Mouse (Mus musculus) WW6 (cell line): ENCODE data around the gene Cry1.

Experiments
- DNase-seq: peaks from one replicate; pipeline ENCODE4 v3.0.0-alpha.2; 2013; ENCODE audit warnings: low read depth, low spot score

Cry1 gene

DNA sequence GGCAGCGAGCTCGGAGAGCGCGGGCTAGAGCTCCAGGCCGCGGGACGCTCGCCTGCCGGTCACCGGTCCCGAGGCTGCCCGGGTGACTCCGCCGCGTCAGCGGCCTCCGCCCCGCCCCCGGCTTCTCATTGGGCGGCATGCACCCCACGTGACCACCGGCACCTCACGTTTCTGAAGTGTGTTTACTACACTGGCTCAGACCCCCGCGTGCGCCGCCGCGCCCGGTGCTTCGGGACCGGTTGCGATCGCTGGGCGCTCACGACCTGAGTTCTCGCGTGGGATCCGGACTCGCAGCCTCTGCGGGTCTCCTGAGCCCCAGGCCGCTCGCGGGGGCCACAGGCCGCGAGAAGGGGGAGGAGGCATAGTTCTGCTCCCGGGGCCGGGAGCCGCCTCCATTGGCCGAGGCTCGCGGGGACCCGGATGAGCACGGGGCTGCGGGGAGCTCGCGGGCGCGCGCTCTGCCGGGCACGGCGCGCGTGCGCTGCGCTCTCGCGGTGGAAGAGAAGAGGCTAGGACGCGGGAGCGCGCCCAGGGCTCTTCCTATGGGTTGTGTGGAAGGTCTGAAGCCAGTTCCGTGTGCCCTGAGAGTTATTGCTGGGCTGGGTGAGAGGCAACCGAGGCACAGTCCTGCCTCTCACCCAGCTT, at the start of gene Cry1:
Gene Cry1, minus strand, starts transcription at position 101 of the 645 bp plus-strand sequence.
- peak; percentile 81 for DNase-seq

DNA sequence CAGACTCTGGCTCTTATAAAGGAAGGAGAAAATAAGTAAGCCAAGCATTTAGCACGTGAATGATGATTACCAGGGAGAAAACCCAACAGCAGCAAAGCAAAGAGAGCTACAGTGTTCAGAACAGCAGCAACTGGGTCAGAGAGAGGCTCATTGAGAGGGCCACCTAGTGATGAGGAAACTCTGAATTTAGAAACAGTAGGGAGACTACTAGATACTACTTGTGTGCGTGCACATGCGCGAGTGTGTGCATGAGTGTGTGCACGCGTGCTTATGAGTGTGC, 36.8 kb upstream of the Cry1 start:
- DNase-seq: no peak

- peak; percentile 62 for DNase-seq
Measured at GRCm38 (mm10) chr10:85220918-85221770, 36.3 kb upstream of the Cry1 start.

GRCm38 (mm10) chr10:85214847-85215246, 30.0 kb upstream of the Cry1 start:
- DNase-seq: no peak

GRCm38 (mm10) chr10:85211673-85212072, 26.8 kb upstream of the Cry1 start:
- no peak for DNase-seq

GRCm38 (mm10) chr10:85210125-85210524, 25.3 kb upstream of the Cry1 start:
- DNase-seq: no peak

DNA sequence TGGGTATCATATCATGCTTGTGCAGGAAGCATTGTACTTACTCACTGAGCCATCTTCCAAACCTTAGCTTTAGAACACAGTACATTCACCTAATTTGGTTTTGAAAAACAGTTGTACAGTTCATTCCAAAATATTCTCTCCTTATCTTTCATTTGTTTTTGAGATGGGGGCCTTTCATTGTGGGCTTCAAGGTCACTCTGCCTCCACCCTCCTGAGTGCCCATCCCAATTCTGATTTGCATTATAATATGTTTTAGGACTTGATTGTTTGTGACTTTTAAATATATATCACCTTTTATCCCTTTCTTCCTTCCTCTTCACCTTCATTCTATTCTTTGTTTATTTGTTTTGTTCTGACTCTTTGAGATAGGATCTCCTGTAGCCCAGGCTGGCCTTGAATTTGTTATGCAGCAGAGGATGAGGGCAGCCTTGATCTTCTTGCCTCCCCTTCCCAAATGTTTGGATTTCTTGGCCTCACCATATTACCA, 24.3 kb upstream of the Cry1 start:
- no peak for DNase-seq

DNA sequence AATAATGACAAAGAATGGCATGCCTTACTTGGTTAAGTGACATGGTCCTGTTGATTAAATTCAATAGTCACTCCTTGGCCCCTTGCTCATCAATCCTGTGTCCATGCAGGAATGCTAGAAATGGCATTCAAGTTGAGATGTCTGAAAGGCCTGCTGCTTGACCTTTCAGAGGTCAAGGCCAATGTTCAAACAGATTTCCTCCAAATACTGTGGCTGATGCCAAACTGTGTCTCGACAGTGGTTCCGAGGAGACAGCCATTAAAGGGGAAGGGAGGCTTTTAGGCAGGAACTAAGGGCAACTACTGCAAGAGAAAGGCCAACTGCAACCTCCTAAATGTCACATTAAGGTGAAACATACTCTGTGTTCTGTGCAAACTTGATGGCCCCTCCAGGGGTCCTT, 20.5 kb upstream of the Cry1 start:
- no peak for DNase-seq

DNA sequence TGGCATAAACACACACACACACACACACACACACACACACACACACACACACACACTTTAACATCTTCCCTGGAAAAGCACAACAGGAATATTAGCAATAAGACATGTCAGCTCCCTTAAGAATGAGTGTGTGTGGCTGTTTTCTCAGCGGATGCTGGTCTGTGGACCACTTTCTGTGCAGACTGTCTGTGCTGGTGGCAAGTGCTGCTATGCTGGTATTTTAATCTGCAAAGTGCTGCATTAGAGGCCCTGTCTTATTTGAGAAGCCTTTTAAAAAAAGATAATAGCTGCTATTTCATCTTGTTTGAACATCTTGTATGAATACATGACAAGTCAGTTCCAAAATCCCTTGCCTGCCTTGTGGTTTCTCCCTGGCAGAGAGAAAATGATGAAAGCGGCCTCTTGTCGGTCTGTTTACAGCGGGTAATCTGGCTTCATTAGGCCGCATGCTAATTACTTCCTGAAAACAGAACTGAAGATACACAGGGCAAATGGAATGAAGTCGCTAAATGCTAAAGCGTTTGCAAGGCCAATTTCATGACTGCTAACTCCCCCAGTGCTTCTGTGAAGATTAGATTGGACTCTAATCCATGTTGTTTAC, 19.5 kb upstream of the Cry1 start:
- no peak for DNase-seq

DNA sequence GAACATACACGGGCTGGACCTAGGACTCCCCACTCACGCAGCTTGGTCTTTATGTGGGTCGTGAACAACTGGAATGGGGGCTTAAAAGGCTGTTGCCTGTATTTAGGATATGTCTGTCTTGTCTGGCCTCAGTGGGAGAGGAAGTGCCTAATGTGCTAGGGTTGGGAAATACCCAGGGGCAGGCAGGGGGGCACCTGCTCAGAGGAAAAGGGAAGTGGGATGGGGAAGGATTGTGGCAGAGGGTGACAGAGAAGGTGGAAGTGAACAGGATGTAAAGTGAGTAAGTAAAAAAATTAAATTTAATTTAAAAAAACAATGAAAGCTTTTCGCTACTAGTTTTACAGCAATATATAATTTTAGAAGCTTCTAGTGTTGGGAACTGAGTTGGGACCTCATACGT, 9.7 kb upstream of the Cry1 start:
- DNase-seq: no peak

DNA sequence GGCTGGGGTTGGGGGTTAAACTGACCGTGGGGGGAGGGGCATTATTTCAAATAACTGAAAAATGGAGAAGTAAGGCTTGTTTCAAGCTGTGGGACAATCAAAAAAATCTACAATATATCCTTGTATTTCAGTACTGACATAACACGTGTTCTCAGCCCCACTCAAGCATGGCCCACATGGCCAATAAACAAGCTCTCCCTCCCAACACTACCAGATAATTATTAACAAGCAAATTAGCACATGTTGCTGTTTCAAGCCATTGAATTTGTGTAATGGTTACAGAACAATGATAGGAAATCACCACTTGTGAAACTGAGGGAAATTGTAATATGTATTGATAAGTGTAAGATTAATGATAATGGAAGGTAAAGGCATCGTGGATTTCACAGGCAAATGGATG, 8.5 kb upstream of the Cry1 start:
- DNase-seq: no peak

DNA sequence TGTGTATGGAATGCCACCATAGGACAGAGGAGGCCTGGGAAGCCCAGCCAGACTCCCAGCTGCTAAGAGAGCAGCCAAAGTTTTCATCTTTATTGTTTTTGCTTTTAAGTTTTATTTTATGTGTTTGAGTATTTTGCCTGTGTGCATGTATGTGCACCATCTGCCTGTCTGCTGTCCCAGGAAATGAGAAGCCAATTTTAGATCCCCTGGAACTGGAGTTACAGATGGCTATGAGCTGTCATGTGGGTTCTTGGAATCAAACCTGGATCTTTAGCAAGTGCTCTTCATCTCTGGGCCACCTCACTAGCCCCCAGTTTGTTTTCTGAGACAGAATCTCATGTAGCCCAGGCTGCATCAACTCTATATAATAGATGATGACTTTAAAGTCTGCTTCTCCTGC, 5.8 kb upstream of the Cry1 start:
- DNase-seq: no peak

DNA sequence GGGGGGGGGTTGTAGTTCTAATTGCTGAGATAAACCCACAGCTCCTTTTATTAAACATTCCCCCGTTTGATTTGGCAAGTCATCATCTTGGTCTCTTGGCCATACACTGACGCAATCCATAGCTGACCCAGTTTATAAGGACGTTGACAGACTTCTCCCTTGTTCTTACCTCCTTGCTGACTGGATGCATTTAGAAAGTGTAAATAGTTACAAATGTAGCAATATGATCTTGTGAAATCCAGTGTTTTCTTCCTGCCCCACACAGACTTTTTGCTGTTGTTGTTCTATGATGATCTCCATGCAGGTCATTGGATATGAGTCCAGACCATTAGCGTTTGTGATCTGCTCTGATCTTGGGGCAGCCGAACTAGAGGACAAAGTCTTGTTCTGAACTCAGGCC, 5.1 kb upstream of the Cry1 start:
- DNase-seq: no peak

DNA sequence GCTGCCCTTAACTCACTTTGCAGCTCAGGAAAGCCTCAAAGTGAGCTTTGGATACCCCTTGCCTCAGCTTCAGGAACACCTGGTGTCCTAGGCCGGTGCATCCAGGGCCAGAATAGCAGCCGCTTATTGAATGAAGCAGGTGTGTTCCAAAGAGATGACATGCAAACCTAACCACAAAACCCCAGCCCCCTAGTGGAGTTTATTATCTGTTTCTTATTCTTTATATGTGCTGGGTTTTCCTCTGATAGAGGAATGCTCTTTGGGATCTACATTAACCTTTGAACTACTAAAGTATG, 1.6 kb upstream of the Cry1 start:
- no peak for DNase-seq

DNA sequence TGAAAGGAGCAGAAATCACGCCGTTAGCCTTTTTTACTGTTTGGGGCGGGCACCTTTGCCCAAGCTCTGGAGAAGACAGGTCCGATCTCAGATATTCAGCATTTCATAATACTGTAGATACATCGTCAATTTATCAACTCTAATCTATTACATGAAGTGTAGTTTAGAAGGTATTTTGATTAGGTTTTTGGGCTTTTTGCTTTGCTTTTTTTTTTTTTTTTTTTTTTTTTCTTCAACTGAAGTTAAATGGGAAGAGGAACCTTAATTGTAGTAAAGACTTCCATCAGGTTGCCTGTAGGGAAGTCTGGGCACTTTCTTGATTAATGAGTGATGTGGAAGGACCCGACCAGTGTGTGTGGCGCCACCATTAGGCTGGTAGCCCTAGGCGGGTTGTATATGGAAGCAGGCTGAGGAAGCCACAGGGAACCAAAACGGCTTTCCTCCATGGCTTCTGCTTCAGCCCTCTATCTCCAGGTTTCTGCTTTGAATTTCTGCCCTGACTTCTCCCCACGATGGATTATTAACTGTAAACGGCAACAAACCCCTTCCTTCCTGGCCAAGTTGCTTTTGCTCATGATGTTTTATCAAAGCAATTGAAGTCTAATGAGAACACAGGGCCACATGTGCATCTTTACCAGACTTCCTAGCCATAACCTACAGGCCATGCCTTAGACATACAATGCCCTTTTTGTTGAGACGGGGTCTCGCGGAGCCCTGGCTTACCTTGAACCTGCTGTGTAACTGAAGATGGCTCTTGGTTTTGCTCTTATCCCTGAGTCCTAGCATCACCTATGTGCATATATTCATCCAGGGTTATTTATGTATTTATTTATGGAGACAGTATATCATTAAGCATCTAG, 1.0 kb upstream of the Cry1 start:
- no peak for DNase-seq

DNA sequence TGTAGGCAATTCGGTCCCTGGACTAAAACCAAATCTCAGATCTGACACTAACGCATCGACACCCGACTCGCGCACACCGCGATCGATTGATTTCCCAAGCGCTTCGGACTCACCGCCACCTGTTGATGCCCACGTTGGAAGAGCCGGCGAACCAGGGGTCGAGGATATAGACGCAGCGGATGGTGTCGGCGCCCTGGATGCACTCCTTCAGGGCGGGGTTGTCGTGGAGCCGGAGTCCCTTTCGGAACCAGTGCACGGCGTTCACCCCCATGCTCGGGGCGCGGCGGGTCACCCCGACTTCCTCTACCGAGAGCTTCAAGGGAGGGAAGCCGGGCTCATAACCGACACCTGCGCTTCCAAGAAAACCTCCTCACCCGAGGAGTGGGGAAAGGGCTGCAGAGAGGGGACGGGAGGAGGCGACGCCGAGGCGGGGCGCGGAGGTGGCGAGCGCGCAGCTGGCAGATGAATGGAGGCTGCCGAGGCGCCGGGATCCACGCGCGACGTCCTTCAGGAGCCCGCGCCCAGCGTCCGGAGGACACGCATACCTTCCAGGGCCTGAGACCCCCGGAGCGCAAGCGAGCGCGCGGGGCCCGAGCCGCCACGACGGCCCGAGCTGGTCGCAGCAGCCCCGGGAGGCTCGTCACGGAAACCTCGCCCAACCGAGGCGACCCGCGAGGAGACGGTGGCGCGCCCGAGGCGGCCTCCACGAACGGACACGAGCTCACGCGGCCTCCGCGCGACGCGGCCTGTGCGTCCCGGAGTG, 482 bp downstream of the Cry1 start:
- no peak for DNase-seq

DNA sequence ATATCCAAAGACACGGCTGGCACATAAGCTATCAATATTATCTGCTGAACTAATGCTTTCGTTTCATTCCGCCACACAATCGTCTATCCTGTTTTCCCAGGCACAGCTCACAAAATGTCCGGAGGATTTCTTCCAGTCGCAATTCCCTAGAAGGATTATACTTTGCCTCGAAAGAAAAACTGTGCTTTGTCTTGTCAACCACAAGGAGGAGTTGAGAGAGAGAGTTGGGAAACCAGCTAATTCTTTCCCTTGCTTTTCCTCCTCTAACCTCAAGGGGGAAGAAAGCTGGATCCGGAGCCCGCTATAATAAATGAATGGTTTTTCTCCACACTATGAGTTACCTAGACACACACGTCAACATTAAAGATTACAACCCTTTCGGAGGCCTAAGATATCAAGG, 1.2 kb downstream of the Cry1 start:
- peak; percentile 59 for DNase-seq

- DNase-seq: no peak
Measured at GRCm38 (mm10) chr10:85182766-85183165, 2.1 kb downstream of the Cry1 start.

DNA sequence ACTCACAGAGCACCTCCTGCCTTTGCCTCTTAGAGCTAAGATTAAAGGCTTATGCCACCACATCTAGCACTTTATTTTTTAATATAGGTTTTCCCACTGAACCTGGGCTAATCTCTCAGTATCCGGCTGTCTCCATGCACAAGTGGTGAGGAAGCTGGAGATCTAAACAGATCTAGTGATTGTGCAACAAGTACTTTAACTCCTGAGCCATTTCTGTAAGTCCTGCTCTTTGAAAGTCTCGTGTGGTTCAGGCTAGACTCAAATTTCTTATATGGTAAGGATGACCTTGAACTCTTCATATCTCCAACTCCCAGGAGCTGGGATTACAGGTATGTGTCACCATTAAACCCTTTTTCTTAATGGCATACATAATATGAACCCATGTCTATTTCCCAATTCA, 8.2 kb downstream of the Cry1 start:
- DNase-seq: no peak

DNA sequence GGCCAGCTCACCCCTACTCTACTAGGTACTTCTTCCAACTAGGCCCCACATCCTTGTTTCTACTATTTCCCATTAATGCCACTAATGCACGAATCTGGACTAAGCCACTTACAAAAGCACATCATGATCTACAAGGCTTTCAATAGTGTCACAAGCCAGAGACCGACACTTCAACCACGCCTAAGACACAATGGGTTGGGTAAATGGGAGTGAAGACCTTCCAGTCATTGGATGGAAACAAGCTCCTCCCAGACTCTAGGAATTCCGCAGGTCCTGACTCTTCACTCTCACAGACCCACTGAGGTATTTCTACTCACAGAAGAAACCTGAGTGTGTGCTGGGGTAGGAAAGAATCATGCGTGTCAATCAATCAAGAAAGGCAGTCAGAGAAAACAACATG, 19.6 kb downstream of the Cry1 start:
- no peak for DNase-seq

- no peak for DNase-seq
Measured at GRCm38 (mm10) chr10:85164791-85165190, 20.1 kb downstream of the Cry1 start.
